Mouse (Mus musculus): ENCODE data around the gene Srp54c. TPM values are rescaled to one million over a fixed set of nuclear protein-coding genes. Genes with fewer than 3 reads are reported as not detected.

Gene Srp54c
- total and polyA plus RNA-seq, 3 experiments, result 12.1 to 31.7 (median 28.8) TPM

DNA sequence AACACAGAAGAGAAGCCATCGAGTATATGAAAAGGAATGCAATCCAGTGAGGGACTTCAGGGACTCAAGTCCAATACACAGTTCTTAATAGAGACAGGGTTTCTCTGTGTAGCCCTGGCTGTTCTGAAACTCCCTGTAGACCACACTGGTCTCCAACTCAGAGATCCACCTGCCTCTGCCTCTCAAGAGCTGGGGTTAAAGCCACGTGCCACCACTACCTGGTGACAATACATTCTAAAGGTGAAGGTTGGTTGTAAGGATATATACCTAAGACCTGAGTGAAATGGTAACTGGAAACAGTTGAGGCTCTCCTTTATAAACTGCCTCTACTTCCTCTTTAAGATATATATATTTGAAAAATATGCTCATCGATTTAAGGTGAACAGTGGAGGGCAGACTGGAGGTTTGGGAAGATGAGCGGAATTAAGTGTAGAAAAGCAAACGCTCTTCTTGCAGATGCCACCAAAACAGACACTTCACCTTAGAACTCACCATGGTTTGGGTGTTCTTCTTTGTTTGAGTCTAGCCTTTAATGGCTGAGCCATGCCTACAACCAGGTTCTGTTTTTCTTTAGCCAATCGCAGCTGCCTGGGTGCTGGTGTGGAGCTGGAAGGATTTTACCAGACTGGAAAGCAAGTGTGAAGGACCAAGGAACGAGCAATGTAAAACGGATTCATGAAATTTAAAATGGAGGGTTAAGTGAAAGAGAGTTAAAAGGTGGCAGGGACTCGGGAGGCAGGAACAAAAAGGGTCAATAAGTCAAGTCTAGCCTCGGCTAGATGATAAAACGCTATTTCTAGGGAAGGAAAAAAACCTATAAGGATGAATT lies 71.7 kb downstream of the Srp54c start:
- DNase-seq, result no peak
- 40% methylated on average over 11 of the region's 11 CpGs for WGBS
- peak overlapping the region; percentile 98 for H3K27ac ChIP-seq
- peaks cover 4% of the 10 kb centered on the region for H3K36me3 ChIP-seq (ENCODE audit: control insufficient read depth, insufficient read depth, low read length)
- H3K4me1 ChIP-seq (ENCODE audit: control insufficient read depth, insufficient read depth, low read length), result peaks cover 6% of the 10 kb centered on the region
- H3K27me3 ChIP-seq (ENCODE audit: control insufficient read depth, insufficient read depth, low read length), result no peaks in the 10 kb centered on the region
- intact Hi-C loops (cut with DNase I), result loop anchor here (5.0 to 10.0 kb wide), 2 partner anchors 314 to 533 kb away; partner anchors contain the start of genes Brms1l and Gm20403
- H3K9ac ChIP-seq (ENCODE audit: low read depth, low read length), result no peak overlapping the region; the same call in 1 of the 2 replicates
- H3K4me3 ChIP-seq, result peak overlapping the region; percentile 73
- TF ChIP-seq POLR2A (IDR thresholded peaks at IDR 0.05; ENCODE audit: insufficient read depth, low read depth, low read length) (no peak), CTCF (IDR thresholded peaks at IDR 0.05) (no peak)
- no peaks in the 10 kb centered on the region for H3K79me2 ChIP-seq (replicated peaks; ENCODE audit: control insufficient read depth, insufficient read depth, low read length)

DNA sequence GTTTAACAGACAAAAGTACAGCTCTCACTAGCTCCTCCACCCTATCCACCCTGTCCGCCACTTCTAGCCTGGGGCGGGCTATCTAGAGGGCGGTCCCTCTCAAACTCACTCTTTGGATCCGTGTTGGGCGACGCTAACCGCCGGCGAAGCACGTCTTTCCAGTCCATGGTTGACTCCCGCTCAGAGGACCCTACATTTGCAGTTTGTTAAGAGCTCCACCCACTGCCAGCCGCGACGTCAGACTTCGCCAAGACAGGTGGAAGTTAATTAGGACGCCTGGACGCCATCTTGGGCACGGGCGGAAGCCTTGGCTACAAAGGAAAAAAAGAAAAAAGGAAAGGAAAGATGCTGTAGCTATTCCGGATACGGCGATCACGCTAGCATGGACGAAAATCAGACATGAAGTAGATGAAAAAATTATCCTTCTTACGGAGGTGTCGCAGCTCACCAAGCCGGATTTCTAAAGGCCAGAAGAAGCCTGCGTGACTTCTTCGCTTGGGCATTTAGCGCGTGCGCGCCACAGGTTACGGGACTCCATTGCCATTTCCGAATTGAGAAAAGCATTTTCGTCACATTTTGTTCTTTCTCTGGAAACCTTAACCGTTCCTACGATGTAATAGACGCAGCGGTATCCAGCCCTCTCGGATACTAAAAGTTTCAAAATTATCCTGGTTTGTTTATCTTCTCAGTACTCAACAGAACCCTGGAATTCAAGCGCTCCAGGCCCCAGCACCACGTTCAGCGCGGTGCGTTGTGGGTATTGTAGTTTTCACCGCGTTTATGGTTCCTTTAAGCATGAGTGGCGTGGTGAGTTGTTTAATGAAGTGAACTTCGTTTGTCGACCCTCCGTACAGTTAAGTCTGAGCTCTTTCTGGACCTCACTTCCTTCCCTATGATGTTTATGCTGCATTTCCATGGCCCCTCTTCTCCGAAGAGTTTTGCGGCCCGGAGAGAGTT lies 72.8 kb downstream of the Srp54c start, which contains the start of gene Ppp2r3c:
Gene Ppp2r3c, minus strand, starts transcription at position 514 of the 957 bp plus-strand sequence.
- H3K36me3 ChIP-seq (ENCODE audit: control insufficient read depth, insufficient read depth, low read length), result peaks cover 4% of the 10 kb centered on the region
- no peaks in the 10 kb centered on the region for H3K79me2 ChIP-seq (replicated peaks; ENCODE audit: control insufficient read depth, insufficient read depth, low read length)
- intact Hi-C loops (cut with DNase I), result loop anchor here (5.0 to 10.0 kb wide), 2 partner anchors 315 to 532 kb away; partner anchors contain the start of genes Brms1l and Gm20403
- under 1% methylated on average over 55 of the region's 55 CpGs for WGBS
- H3K27me3 ChIP-seq (ENCODE audit: control insufficient read depth, insufficient read depth, low read length), result no peaks in the 10 kb centered on the region
- H3K9ac ChIP-seq (ENCODE audit: low read depth, low read length), result peak within 1 kb of the TSS; percentile 84
- peak; percentile 90 to 93 for DNase-seq
- H3K4me1 ChIP-seq (ENCODE audit: control insufficient read depth, insufficient read depth, low read length), result peaks cover 6% of the 10 kb centered on the region
- peak within 1 kb of the TSS; percentile 73 for H3K4me3 ChIP-seq
- peak; percentile 54 for TF ChIP-seq EP300 (IDR thresholded peaks at IDR 0.05; ENCODE audit: insufficient read depth, low read depth, low read length)
- TF ChIP-seq POLR2A (IDR thresholded peaks at IDR 0.05; ENCODE audit: insufficient read depth, low read depth, low read length), result peak; percentile 76
- TF ChIP-seq CTCF (IDR thresholded peaks at IDR 0.05), result no peak
- H3K27ac ChIP-seq, result peak within 1 kb of the TSS; percentile 98

DNA sequence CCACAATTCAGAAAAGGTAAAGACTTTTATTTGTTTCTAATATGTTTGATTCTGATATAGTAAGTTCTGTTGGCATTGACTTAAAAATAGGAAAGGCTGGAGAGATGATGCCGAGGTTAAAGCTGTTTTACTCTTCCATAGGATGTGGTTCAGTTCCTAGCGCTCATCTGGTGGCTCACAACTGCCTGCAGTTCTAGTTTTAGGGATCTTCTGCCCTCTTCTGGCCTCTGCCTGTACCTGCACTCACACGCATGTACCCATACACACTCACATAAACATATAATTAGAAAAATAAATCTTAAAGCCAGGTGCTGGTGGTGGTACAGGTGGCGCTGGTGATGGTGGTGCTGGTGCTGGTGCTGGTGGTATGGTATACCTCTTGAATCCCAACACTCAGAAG lies 76.4 kb downstream of the Srp54c start:
- H3K36me3 ChIP-seq (ENCODE audit: control insufficient read depth, insufficient read depth, low read length), result peaks cover 4% of the 10 kb centered on the region
- DNase-seq, result no peak
- H3K9ac ChIP-seq (ENCODE audit: low read depth, low read length), result no peak overlapping the region
- TF ChIP-seq CTCF (IDR thresholded peaks at IDR 0.05) (no peak), EP300 (IDR thresholded peaks at IDR 0.05; ENCODE audit: insufficient read depth, low read depth, low read length) (no peak), POLR2A (IDR thresholded peaks at IDR 0.05; ENCODE audit: insufficient read depth, low read depth, low read length) (no peak)
- peaks cover 6% of the 10 kb centered on the region for H3K4me1 ChIP-seq (ENCODE audit: control insufficient read depth, insufficient read depth, low read length)
- no peak overlapping the region for H3K4me3 ChIP-seq
- H3K27ac ChIP-seq, result no peak overlapping the region
- intact Hi-C loops (cut with DNase I), result loop anchor here (10.0 kb wide), 1 partner anchor 528 kb away; the partner anchor contains the start of gene Brms1l
- 98% methylated on average over 4 of the region's 4 CpGs for WGBS
- H3K27me3 ChIP-seq (ENCODE audit: control insufficient read depth, insufficient read depth, low read length), result no peaks in the 10 kb centered on the region
- no peaks in the 10 kb centered on the region for H3K79me2 ChIP-seq (replicated peaks; ENCODE audit: control insufficient read depth, insufficient read depth, low read length)

DNA sequence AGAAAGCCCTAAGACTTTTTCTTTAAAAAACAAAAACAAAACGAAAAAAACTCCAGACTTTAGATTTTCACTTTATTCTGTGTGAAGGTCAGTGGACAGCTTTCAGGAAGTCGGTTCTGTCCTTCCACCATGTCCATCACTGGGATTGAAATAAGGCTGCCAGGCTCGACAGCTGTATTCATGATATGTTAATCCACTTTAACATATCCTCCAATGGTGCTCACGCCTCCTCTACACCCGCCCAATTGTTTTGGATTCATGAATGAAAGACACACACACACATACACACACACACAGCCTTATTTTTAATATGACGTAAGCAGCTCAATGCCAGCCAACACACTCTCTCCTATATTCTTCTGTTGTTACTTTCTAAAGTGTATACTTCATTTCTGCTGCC lies 77.6 kb downstream of the Srp54c start:
- no peak overlapping the region for H3K4me3 ChIP-seq
- no peak for TF ChIP-seq EP300 (IDR thresholded peaks at IDR 0.05; ENCODE audit: insufficient read depth, low read depth, low read length)
- TF ChIP-seq POLR2A (IDR thresholded peaks at IDR 0.05; ENCODE audit: insufficient read depth, low read depth, low read length), result no peak
- no peak overlapping the region for H3K9ac ChIP-seq (ENCODE audit: low read depth, low read length)
- intact Hi-C loops (cut with DNase I), result loop anchor here (10.0 kb wide), 1 partner anchor 527 kb away; the partner anchor contains the start of gene Brms1l
- H3K36me3 ChIP-seq (ENCODE audit: control insufficient read depth, insufficient read depth, low read length), result no peaks in the 10 kb centered on the region
- H3K4me1 ChIP-seq (ENCODE audit: control insufficient read depth, insufficient read depth, low read length), result 0 out of 2 replicates have a peak, but pooled peaks cover 2% of the 10 kb centered on the region
- H3K27ac ChIP-seq, result peak overlapping the region; percentile 54
- no peaks in the 10 kb centered on the region for H3K27me3 ChIP-seq (ENCODE audit: control insufficient read depth, insufficient read depth, low read length)
- DNase-seq, result no peak
- no peaks in the 10 kb centered on the region for H3K79me2 ChIP-seq (replicated peaks; ENCODE audit: control insufficient read depth, insufficient read depth, low read length)
- 52% methylated on average over 6 of the region's 6 CpGs for WGBS

DNA sequence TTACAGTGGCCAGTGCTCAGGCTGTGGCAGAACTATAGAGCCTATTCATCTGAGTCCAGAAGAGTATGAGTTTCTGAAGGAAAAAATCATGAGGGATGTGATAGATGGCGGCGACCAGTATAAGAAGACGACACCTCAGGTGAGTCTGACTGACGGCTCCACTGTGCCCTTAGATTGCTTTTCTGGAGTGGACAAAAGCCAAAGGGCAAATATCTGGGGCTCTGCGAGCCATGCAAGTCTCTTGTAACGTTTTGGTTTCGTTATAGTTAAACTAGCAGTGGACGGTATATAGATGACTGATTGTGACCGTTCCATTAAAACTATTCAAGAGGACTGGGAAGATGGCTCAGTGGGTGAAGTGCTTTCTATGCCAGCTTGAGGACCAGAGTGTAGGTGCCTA lies 78.8 kb downstream of the Srp54c start:
- TF ChIP-seq CTCF (IDR thresholded peaks at IDR 0.05), result no peak
- TF ChIP-seq POLR2A (IDR thresholded peaks at IDR 0.05; ENCODE audit: insufficient read depth, low read depth, low read length), result no peak
- TF ChIP-seq EP300 (IDR thresholded peaks at IDR 0.05; ENCODE audit: insufficient read depth, low read depth, low read length), result no peak
- H3K4me1 ChIP-seq (ENCODE audit: control insufficient read depth, insufficient read depth, low read length), result no peaks in the 10 kb centered on the region
- H3K9ac ChIP-seq (ENCODE audit: low read depth, low read length), result no peak overlapping the region
- no peaks in the 10 kb centered on the region for H3K79me2 ChIP-seq (replicated peaks; ENCODE audit: control insufficient read depth, insufficient read depth, low read length)
- H3K4me3 ChIP-seq, result no peak overlapping the region
- no peak overlapping the region for H3K27ac ChIP-seq
- WGBS, result 92% methylated on average over 9 of the region's 9 CpGs
- H3K27me3 ChIP-seq (ENCODE audit: control insufficient read depth, insufficient read depth, low read length), result no peaks in the 10 kb centered on the region
- DNase-seq, result no peak
- no peaks in the 10 kb centered on the region for H3K36me3 ChIP-seq (ENCODE audit: control insufficient read depth, insufficient read depth, low read length)
- intact Hi-C loops (cut with DNase I), result loop anchor here (10.0 kb wide), 1 partner anchor 526 kb away; the partner anchor contains the start of gene Brms1l

All from heart, adult 2 months (tissue).